Mouse (Mus musculus) liver, postnatal 0 days (tissue): ENCODE measurements around the gene Gm9945.

Source experiments
- CTCF ChIP-seq: sonication (generic); IDR thresholded peaks from 2 replicates; pipeline ENCODE4 v1.5.1; 2016; ENCODE audit warnings: antibody characterized with exemption, low read depth
- EP300 ChIP-seq: IDR thresholded peaks from 2 replicates; pipeline ENCODE4 v1.6.1; 2016; ENCODE audit warnings: antibody characterized with exemption, low read depth, mild to moderate bottlenecking

DNA sequence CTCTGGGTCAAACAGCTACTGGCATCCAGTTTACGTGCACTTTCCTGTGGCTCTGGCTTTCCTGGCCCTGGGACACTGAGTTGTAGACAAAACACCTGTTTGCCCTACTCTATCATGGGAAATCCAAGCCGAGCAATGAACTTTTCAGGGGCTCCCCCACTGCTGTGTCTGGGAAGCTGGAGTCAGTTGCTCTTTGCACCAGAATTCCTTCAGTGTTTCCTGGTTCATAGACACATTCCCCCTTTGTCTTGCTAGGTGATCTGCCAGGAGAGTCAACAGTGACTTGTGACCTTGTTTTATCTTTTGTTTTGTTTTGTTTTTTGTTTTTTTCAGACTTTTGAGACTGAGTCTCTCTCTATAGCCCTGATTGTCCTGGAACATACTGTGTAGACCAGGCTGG, 28.6 kb upstream of the Gm9945 start:
- TF ChIP-seq EP300 = no peak
- TF ChIP-seq CTCF = no peak
